Mouse (Mus musculus): Measurements from ENCODE around the gene Txnip.

Txnip gene

DNA sequence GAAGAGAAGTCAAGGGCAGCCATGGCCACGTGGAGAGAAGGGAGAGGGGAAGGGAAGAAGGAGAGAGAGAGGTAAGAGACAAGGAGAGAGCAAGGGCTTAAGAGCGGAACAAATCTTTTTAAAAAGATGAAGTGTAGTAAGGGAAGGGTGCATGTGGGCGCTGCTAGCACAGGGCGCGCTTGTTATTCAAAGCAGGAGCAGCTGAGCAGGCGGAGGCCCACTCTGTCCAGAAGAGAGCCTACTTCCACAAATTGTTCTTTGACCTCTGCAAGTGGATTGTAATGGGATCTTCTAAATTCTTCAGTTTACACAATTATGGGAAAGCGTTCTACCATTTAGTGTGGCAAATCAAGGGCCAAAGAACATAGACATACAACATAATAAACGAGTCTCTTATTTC, 10.8 kb downstream of the Txnip start:
- DNase-seq (ENCODE audit: low read depth, low spot score) = no peak

DNA sequence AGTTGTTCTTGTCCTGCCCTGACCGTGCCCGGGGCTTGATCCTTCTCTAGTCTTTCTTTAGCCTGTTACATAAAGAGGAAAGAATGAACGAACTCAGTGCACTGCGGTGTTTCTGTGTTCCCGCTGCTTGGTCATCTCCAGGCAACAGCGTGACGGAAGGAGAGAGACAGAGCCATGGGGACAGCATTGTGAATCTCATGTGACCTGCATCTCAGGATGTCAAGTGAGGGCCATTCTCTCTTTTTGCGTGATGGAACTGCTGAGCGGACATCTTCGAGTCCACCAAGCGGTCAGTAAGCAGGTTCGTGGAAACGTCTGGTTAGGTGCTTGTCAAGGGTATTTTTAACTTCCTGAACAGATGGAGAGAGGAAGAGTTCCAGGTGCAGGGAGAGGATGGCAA, 11.7 kb downstream of the Txnip start:
- DNase-seq (ENCODE audit: low read depth, low spot score) = no peak

DNA sequence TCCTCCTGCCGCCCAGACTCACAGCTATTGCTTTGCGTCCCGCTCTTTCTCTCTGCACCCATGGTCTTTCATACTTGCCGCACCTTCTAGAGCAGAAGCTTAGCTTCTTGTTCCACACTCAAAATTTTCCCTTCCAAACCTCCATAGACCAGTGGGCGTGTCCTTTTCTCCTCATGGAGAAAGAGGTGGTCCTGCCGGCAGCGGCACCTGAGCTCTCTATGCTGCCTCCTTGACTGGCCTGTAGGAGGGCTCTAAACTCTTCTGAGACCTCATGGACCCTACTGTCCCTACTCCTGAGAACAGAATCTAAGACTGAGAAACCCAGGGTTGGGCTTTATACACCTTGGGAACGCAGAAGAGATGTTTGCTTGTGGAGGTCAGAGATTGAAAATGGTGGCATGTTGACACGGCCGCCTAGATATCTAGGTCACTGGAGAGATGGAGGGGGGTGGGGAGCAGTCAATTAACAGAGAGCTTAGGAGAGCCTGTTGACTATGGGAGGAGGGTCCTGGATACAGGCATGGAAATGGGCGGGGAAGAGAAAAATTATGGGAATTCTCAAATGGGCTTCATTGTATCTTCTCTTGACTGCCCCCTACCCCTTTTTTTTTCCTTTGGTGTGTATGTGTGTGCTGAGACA, 12.3 kb downstream of the Txnip start:
- no peak for DNase-seq (ENCODE audit: low read depth, low spot score)

DNA sequence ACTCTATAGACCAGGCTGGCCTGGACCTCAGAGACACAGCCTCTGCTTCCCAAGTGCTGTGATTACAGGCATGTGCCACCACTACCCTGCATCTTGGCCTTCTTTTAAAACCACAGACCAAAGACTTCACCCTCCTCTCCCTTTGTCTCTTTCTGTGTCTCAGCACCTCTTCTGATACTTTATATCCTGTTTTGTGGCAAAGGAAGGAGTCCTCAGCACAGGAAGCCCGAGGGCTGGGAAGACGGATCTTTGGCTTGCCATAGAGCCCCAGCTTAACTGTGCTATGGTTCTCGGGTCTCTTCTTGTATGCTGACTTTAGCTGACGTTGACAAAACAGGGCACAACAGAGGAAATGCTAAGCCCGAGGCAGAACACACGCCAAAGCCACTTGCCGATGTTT, 12.9 kb downstream of the Txnip start:
- no peak for DNase-seq (ENCODE audit: low read depth, low spot score)

DNA sequence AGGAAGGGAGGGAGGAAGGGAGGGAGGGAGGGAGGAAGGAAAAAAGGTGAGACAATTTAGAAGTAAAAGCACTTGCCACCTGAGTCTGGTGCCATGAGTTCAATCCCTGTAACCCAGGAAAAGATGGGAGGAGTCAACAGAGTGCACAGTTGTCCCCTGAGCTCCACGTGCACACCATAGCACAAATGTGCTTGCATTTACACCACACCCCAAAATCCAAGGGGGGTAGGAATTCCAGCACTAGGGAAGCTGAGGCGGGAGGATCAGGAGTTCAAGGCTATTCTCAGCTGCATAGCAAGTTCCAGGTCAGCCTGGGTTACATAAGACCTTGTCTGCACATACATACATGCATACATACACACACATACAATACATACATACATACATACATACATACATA, 13.6 kb downstream of the Txnip start:
- no peak for DNase-seq (ENCODE audit: low read depth, low spot score)

DNA sequence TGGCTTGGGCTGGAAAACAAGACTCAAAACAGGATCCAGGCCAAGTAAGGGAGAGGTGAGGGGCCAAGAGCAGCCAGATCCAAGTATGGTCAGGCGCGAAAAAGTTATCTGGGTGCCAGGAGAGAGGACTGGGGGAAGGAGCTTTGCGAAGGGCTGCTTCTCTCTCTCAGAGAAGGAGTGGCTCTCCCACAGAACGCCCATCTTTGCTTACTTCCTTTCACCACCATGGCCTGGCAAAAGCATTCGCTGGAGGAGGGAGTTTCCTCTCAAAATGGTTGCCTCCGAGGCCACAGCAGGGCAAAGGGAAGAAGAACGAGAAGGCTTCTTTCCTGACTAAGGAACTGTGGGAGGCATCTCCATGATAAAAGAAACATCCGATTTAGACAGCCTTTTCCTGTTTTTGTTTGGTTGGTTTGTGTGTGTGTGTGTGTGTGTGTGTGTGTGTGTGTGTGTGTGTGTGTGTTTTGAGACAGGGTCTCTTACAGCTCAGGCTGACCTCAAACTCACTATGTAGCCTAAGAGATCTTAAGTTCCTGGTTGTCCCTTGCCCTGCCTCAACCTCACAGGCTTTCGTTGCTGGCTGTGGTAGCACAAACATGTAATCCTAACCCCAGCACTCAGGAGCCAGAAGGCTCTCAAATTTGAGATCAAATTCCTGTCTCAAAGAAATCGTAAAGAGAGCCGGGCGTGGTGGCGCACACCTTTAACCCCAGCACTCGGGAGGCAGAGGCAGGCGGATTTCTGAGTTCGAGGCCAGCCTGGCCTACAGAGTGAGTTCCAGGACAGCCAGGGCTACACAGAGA, 14.3 kb downstream of the Txnip start:
- DNase-seq (ENCODE audit: low read depth, low spot score) = no peak

DNA sequence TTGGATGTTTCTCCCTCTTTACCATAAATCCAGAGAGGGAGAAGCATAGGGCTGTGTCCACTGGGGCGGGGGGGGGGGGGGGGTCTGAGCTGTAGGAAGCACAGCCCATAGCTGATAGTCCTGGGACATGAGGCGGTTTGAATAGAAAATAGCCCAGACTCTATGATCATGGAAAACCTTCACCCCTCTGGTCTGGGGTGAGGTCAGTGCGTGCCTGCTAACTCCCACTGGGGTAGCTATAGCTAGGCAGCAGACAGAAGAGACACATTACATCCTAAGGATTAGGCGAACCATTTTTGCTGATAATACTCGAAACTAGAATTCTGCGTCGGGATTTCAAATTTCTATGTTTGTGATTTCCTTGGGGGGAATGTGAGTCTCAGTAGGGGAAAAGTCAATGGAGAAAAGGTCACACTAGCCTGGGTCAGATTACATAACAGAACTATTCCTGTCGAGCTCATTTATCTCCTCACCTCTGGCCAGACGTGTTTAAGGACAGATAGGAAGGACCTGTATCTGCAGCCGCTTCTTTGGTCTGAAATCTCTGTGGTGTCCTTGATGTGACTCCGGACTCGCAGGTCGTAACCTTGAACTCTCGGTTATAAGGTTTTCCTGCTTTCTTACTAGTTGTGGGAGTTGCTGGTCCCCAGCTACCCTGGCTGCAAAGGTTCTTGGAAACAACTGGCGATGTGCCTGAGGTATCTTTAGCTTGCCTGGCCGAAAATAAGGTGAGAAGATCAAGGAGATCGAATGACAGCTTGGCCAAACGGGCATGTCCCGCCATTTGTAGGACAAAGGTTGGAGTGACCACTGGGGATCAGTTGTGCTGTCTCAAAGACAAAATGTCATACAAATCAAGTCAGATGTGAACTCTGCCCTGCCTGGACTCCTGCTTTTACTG, 16.1 kb downstream of the Txnip start:
- DNase-seq (ENCODE audit: low read depth, low spot score) = no peak

DNA sequence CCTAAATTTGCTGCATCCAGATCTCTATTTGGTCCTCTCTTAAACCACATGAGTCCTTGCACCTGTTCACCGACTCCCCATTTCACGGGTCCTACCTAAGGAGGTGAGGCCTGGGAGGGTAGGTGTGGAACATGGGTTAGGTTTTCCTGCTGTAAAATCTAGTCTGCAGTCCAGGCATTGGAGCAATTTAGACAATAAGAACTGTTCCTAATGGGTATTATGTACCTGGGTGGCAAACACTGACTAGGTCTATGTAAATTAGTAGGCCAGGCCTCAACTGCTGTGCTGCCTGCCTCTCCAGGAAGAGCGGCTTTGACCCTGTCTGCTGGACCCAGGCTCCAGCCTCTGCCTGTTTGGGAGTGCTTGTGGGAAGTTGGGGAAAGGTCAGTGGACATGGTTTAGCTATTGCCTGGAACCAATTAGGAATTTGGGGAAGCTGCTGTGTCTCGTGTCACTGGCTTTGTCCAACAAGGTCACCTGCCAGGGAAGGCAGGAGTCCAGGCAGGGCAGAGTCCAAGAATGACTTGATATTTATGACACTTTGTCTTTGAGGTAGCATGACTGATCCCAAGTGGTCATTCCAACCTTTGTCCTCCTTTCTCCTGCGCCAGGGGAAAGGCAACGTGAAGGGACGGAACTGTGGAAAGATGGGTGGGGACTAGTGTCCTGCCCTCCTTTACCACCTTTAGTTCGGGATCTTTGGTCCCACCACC, 17.7 kb downstream of the Txnip start:
- DNase-seq (ENCODE audit: low read depth, low spot score) = no peak

DNA sequence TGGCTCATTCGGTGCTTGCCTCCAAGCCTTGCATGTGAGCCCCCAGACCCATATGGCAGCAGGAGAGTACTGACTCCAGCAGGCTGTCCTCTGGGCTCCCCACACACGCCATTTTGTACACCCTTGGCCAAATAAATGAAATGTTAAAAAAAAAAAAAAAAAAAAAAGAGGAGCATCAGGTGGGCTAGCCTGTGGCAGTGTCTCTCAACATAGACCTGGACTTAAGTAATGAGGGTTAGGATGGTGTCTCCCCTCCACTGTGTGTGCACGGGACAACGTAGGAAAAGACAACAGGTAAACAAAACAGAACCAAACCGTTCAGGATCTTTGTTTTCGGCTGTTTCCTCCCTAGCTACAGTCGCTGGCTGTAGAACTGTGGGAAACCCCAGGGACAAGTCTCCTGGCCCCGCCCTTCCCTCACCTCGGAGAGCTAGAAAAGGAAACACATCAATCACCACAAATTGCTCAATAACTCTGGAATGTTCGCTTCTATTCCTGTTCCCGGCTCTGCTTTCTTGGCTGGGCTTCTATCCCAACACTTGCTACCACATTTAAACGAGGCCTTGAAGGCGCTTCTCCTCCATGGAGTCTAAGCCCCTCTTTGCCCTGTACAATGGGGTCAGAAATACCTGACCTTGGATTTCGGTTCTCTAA, 18.4 kb downstream of the Txnip start:
- DNase-seq (ENCODE audit: low read depth, low spot score) = peak; percentile 46

DNA sequence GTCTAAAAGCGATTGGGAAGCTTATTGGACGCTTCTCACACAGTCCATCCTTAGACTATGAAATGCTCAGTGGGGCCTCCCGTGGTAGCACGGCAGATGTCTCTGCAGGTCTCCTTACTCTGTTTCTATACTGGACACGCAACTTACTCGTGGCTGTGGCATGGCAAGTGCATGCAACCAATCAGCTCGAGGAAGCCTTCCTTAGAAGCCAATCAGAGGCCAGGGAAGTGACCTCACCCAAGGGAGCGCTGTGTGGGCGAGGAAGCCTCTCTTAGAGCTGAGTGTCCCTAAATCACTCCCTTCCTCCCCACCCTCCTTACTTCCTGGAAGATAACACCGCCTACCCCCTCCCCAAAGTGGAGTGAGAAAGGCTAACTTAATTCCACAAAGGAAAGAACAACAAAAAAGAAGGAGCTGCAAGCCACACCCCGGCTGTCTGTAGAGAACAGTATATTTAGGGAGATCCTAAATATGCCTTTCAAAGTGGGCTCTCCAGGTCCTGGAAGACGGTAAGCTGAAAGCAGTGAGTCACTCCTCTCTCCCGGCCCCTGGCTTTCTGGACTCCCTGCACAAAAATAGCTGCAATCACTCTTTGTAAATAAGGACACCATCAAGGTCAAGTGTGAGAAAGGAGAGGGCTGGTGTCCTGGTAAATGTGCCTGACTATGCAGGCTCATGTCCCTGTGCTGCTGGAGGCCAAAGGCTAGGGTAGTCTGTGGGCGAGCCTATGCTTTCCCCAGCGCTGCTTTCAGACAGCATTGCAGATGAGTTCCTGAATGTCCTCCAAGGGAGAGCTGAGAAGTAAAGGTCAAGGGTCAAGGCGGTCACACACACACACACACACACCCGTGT, 19.2 kb downstream of the Txnip start, which contains the start of gene Gm16253:
Gm16253 (plus strand) TSS at position 295 of the 852 bp plus-strand sequence.
- peak; percentile 80 for DNase-seq (ENCODE audit: low read depth, low spot score)

DNA sequence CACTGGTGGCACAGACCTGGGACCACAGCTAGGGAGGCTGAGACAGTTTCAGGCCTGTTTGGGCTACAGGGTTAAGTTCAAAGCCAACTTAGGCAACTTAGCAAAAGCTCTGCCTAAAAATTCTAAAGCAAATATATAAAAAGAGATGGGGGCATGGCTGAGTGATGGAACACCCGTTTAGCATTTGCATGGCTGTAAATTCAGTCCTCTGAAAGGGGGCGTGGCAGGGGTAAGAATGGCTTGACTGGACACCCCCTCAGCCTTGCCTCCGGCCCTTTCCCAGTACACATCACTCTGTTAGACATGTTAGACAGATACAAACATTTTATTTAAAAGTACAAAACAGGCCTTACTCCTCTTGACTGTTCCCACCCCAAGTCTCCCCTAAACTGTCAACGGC, 19.8 kb downstream of the Txnip start:
- no peak for DNase-seq (ENCODE audit: low read depth, low spot score)

DNA sequence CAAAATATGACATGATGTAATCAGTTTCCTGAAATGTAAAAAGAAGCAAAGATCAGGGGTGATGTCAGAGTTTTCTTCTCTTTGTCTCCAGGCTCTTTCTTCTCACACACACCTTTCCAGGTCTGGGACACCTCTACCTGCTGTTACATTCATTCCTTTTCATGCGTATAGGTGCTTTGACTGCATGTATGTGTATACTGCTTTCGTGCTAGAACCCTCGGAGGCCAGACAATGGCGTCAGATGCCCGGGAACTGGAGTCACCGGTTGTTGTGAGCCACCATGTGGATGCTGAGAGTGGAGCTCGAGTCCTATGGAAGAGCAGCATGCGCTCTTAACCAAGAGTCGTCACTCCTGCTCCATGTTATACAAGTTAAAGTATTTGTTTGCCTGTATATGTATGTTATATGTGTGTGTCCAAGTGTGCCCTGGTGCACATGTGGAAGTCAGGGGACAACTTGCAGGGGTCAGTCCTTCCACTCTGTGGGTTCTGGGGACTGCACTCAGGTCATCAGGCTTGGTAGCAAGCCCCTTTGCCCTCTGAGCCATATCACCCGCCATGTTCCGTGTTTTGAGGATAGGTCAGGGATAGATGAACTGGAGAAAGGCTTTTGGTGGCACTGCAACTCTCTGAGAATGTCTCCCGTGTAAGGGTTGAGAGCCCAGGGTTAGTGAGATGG, 20.9 kb downstream of the Txnip start:
- no peak for DNase-seq (ENCODE audit: low read depth, low spot score)

DNA sequence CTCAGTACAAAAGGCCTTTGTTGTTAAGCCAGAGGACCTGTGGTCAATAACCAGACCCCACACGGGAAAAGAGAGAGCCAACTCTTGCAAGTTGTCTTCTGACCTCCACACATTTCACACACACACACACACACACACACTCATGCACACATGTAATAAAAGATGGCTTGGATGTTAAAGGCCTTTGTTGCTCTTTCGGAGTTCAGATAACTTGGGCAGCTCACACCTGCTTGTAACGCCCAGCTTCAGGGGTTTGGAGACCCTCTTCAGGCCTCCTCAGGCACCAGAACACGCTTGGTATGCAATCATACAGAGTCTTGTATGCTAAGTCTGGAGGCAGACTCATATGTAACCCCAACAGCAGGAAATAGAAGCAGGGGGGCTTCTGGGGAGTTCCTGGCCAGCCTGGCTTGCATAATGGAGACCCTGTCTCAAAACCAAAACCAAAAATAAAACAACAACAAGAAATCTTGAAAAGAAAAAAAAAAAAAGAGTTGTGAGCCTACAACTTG, 21.5 kb downstream of the Txnip start:
- no peak for DNase-seq (ENCODE audit: low read depth, low spot score)

DNA sequence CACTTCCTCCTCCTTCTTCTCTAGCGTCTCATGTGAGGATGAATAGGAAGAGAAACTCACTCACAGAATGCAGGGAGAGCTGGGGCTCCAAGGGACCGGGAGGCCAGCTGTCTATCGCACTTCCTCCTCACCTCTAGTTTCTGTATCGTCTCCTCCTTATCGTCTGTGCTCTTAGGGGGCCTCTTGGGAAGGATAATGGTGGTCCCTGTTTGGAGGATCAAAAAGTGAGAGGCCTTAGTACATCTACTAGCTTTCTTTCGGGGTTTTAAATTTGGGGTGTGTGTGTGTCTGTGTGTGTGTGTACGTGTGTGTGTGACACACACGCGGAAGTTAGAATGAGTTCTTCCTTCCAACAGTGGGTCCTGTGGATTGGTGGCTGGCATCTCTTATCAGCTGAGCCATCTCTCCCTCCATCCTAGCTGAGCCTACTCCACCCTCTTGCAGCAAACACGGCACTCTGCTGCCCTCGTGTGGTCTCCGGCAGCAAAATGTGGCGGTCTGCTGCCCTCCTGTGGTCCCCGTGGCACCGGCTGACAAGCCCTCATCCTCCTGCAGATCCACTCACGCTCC, 22.2 kb downstream of the Txnip start:
- DNase-seq (ENCODE audit: low read depth, low spot score) = peak; percentile 90

DNA sequence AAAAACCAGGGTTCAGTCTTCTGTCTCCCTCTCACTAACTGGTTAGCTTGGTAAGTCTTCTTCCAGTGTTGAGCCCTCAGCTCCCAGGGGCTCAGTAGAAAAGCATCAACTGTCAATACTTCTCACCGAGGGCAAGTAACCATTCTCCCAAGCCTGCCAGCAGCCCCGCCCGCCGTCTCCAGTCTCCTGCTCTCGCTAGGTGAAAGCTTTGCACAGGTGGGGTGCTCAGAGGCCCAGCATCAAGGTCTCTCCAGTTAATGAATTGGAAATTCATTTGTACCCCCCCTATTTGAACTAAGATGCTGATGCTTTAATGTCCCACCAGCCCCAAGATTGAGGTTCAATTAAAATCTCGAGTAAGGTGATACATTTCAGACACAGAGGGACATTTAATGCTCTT, 23.4 kb downstream of the Txnip start:
- DNase-seq (ENCODE audit: low read depth, low spot score) = no peak

DNA sequence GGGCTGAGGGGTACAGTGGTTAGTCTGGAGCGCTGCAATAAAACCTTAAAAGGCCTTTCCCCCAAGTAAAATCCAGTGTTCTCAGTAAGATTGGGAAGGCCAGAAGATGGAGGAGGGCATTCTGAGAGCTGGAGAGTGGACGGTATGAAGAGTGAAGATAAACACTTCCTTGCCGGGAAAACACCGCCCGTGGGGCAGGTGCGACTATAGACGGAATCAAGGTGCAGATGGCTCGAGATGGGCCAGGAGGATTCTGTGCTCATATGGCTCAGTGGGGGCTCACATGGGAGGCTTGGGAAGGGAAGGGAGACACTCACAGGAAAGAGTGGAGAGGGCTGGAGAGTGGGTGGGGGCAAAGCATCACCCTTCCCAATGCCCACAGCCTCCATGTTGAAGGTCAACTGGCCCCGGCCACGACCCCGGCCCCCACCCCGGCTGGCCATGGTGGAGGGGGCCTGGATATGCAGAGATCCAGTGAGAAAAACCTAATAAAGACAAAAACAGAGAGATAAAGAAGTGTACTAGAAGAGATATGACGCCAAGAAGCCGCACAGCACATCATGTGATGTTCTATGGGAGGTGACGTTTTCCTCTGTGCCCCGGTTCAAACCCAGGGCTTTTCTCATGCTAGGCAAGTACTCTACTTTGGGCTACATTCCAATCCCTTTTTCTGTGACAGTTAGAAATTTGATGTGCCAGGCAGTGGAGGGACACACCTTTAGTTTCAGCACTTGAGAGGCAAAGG, 24.2 kb downstream of the Txnip start:
- DNase-seq (ENCODE audit: low read depth, low spot score) = no peak

DNA sequence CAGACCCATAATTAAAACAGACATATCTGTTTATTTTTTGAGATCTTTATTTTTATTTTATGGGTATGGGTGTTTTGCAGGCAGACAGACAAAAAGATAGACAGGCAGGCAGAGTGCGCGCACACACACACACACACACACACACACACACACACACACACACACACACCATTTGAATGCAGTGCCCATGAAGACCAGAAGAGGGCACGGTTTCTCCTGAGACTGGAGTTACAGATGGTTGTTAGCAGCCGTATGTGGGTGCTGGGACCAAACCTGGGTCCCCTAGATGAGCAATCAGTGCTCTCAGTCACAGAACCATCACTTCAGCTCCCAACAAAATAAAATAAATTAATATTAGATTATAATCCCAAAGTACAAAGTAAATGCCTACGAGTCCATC, 25.6 kb downstream of the Txnip start:
- DNase-seq (ENCODE audit: low read depth, low spot score) = no peak

DNA sequence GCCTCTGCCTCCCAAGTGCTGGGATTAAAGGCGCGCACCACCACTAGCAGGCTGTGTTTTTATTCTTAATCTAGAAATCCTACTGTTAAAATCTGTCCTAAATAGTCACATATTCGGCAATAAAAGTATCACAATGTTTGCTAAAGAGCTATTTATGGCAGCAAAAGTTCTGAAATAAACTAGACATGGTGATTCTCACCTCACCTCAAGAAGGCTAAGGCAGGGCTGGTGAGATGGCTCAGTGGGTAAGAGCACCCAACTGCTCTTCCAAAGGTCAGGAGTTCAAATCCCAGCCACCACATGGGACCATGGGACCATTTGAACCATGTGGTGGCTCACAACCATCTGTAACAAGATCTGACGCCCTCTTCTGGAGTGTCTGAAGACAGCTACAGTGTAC, 32.9 kb downstream of the Txnip start:
- no peak for DNase-seq (ENCODE audit: low read depth, low spot score)
